Comparison of ENCODE assay signal across 8 mouse cellular contexts in the genomic region with DNA sequence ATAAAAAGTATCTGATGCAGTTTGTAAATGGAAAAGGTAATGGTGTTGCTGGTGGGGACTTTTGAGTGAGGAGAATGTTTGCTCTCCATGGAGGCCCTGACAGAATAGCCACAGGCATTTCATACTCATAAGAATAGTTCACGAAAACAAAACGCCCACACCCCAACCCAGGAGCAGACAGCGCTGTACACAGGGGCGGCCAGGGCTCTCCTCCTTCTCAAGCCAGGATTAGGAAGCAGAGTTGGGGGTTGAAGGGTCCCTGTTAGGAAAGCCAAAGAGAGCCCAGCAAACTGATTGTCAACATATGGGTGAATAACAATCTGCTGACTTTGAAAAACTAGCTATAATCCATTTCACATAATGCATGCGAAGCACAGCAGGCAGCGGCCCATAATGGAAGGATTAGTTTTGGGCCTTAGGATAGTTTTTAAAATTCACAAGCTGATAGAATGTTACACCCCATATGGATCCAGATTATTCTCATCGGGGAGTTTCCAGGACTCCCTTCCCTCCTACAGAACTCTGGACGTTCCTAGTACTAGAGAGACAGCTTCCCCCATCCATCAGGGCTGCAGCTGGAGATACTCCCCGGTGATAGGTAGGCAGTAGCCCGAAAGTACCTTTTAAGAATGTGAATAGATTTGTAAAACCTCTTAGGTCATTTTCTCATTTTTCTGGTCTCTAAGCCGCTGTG. TPM values are rescaled to one million over a fixed set of nuclear protein-coding genes. Genes with fewer than 3 reads are reported as not detected.
DNase-seq lines count a peak whose midpoint lies in the region; ATAC-seq and TF ChIP-seq lines count a peak whose summit lies in the region.

No protein-coding gene starts in this region.

- in situ Hi-C loops in ES-E14 (cut with MboI; ENCODE audit: low sequenced_read_pairs in 2 of 2, unreplicated experiment in 2 of 2) = no loop called here

- TF ChIP-seq CTCF in liver, embryonic 14.5 days (IDR thresholded peaks at IDR 0.05; ENCODE audit: low read depth) = no peak

- peaks cover 15% of the 10 kb centered on the region for H3K4me1 ChIP-seq in heart, embryonic 10.5 days
- H3K4me1 ChIP-seq in ES-E14 (ENCODE audit: control insufficient read depth in 2 of 2, insufficient read depth in 2 of 2, low read length in 2 of 2, poor library complexity in 1 of 2) = peaks cover 0 to 2% of the 10 kb centered on the region in 2 experiments; a peak in 1 of 4 replicates
- peaks cover 4% of the 10 kb centered on the region; the same call in 1 of the 2 replicates for H3K4me1 ChIP-seq in forebrain, embryonic 14.5 days (ENCODE audit: control insufficient read depth, insufficient read depth, low read length)
- peaks cover 33 to 45% of the 10 kb centered on the region in 2 experiments for H3K4me1 ChIP-seq in liver, embryonic 14.5 days (replicated peaks; ENCODE audit: control insufficient read depth in 2 of 2, insufficient read depth in 2 of 2, low read length in 1 of 2)

- intact Hi-C loops in heart, postnatal 14 days (cut with DNase I) = no loop called here

- 43% methylated on average over 11 of the region's 11 CpGs for WGBS in heart, embryonic 10.5 days
- WGBS in forebrain, embryonic 14.5 days = 7% methylated on average over 11 of the region's 11 CpGs
- 60% methylated on average over 11 of the region's 11 CpGs for WGBS in liver, embryonic 14.5 days (ENCODE audit: insufficient replicate concordance)

- DNase-seq in heart, embryonic 10.5 days (ENCODE audit: low spot score) = no peak
- no peak for DNase-seq in heart, postnatal 14 days
- DNase-seq in ES-E14 (ENCODE audit: low read depth, low spot score) (peak; percentile 1), MN1 (ENCODE audit: low spot score) (no peak)
- DNase-seq in forebrain, embryonic 14.5 days (ENCODE audit: low spot score) = no peak
- DNase-seq in liver, embryonic 14.5 days (ENCODE audit: low read depth in 3 of 3, low spot score in 3 of 3) = no peak
- DNase-seq in urinary bladder, adult 18-20 months (ENCODE audit: low spot score in 2 of 2) = no peak
- no peak for DNase-seq in adrenal gland, postnatal 14 days

- peak overlapping the region; percentile 51 for H3K4me2 ChIP-seq in forebrain, embryonic 14.5 days (ENCODE audit: low read length)
- peak overlapping the region; percentile 59 for H3K4me2 ChIP-seq in liver, embryonic 14.5 days (ENCODE audit: low read depth)

- peak; percentile 59 for ATAC-seq in forebrain, embryonic 14.5 days
- ATAC-seq in liver, embryonic 14.5 days (ENCODE audit: insufficient read depth) = no peak

- H3K27ac ChIP-seq in heart, embryonic 10.5 days = peak overlapping the region; percentile 84
- H3K27ac ChIP-seq in ES-E14 (ENCODE audit: insufficient read depth, low read depth, low read length, poor library complexity, severe bottlenecking) = no peak overlapping the region
- no peak overlapping the region for H3K27ac ChIP-seq in forebrain, embryonic 14.5 days (ENCODE audit: low read depth, low read length)
- no peak overlapping the region; the same call in 1 of the 2 replicates for H3K27ac ChIP-seq in liver, embryonic 14.5 days

- no peak for TF ChIP-seq EP300 in liver, embryonic 14.5 days (IDR thresholded peaks at IDR 0.05; ENCODE audit: low read depth)

- H3K36me3 ChIP-seq in heart, embryonic 10.5 days = no peaks in the 10 kb centered on the region
- H3K36me3 ChIP-seq in ES-E14 (ENCODE audit: control insufficient read depth, insufficient read depth, low read length, poor library complexity, severe bottlenecking) = no peaks in the 10 kb centered on the region
- no peaks in the 10 kb centered on the region for H3K36me3 ChIP-seq in forebrain, embryonic 14.5 days (ENCODE audit: control insufficient read depth, insufficient read depth, low read length)
- H3K36me3 ChIP-seq in liver, embryonic 14.5 days (replicated peaks; ENCODE audit: control insufficient read depth, insufficient read depth, low read depth) = no peaks in the 10 kb centered on the region

- no peaks in the 10 kb centered on the region for H3K9me3 ChIP-seq in heart, embryonic 10.5 days
- H3K9me3 ChIP-seq in ES-E14 (ENCODE audit: control insufficient read depth, insufficient read depth, low read depth, low read length) = no peaks in the 10 kb centered on the region
- H3K9me3 ChIP-seq in forebrain, embryonic 14.5 days (replicated peaks; ENCODE audit: control insufficient read depth, low read length) = no peaks in the 10 kb centered on the region
- no peaks in the 10 kb centered on the region for H3K9me3 ChIP-seq in liver, embryonic 14.5 days (ENCODE audit: control insufficient read depth, low read length)

- H3K27me3 ChIP-seq in heart, embryonic 10.5 days (ENCODE audit: insufficient read depth, poor library complexity, severe bottlenecking) = no peaks in the 10 kb centered on the region
- H3K27me3 ChIP-seq in forebrain, embryonic 14.5 days (replicated peaks; ENCODE audit: control insufficient read depth, insufficient read depth, low read length) = no peaks in the 10 kb centered on the region
- H3K27me3 ChIP-seq in liver, embryonic 14.5 days (ENCODE audit: control insufficient read depth, insufficient read depth, low read length) = no peaks in the 10 kb centered on the region

- no peak overlapping the region for H3K9ac ChIP-seq in ES-E14 (ENCODE audit: insufficient read depth, low read depth, low read length, poor library complexity, severe bottlenecking)
- peak overlapping the region; percentile 35; the same call in 1 of the 2 replicates for H3K9ac ChIP-seq in forebrain, embryonic 14.5 days (ENCODE audit: low read length)
- H3K9ac ChIP-seq in liver, embryonic 14.5 days (replicated peaks) = peak overlapping the region; percentile 29; the same call in 1 of the 2 replicates

- H3K4me3 ChIP-seq in heart, embryonic 10.5 days = peak overlapping the region; percentile 52
- no peak overlapping the region for H3K4me3 ChIP-seq in ES-E14 (ENCODE audit: insufficient read depth in 1 of 2, low read depth in 1 of 2, low read length in 2 of 2, poor library complexity in 1 of 2, severe bottlenecking in 1 of 2)
- peak overlapping the region; percentile 23 for H3K4me3 ChIP-seq in forebrain, embryonic 14.5 days (ENCODE audit: low read depth, low read length)
- H3K4me3 ChIP-seq in liver, embryonic 14.5 days (ENCODE audit: insufficient read depth in 1 of 2, low read depth in 2 of 2, low read length in 2 of 2) = no peak overlapping the region; a peak in 1 of 4 replicates

TF ChIP-seq in ES-E14, 5 proteins besides CTCF, POLR2A, EP300 and RAD21:
- TF ChIP-seq MAFK (IDR thresholded peaks at IDR 0.05; ENCODE audit: insufficient read depth, low read depth, low read length) = no peak
- TF ChIP-seq HCFC1 (IDR thresholded peaks at IDR 0.05; ENCODE audit: borderline replicate concordance, insufficient read depth, low read length) = no peak
- no peak for TF ChIP-seq ZNF384 (IDR thresholded peaks at IDR 0.05; ENCODE audit: low read depth, low read length)
- no peak for TF ChIP-seq CHD2 (IDR thresholded peaks at IDR 0.05; ENCODE audit: low read depth, low read length)
- TF ChIP-seq ZC3H11A (IDR thresholded peaks at IDR 0.05; ENCODE audit: borderline replicate concordance, low read depth, low read length) = no peak

RNA-seq across cellular contexts. Expression of gene Kif2a, which starts 50.6 kb away (rescaled TPM):
- polyA plus RNA-seq in heart, embryonic 10.5 days (2016; fragmentation: Nextera tagmentation; extraction: Ambion mirVana) = 10.8 and 15.0 TPM in 2 replicates
- 10 to 100 TPM; 26.8 to 36.5 TPM for total RNA-seq in heart, postnatal 14 days (2021)
- total RNA-seq in ES-E14 (2012; rRNA removed) = 19.1 and 21.9 TPM in 2 replicates
- polyA plus RNA-seq in forebrain, embryonic 14.5 days (2014; fragmentation: Nextera tagmentation; extraction: Ambion mirVana) = 31.6 and 33.3 TPM in 2 replicates
- polyA plus RNA-seq in liver, embryonic 14.5 days (2012; rRNA removed) = 6.6 and 16.2 TPM in 2 replicates
- polyA plus RNA-seq in liver, embryonic 14.5 days (2014; fragmentation: Nextera tagmentation; extraction: Ambion mirVana) = 19.2 and 25.2 TPM in 2 replicates
- 38.1 and 47.7 TPM in 2 replicates for total RNA-seq in adrenal gland, postnatal 14 days (2021)

Comparison
In these comparisons a context has a peak if more than half of its experiments do, and no peak if none do; other contexts are left out.
1. H3K4me3 ChIP-seq: peak in heart, embryonic 10.5 days (single experiment) and forebrain, embryonic 14.5 days (single experiment); none in ES-E14 (0 of 2) and liver, embryonic 14.5 days (0 of 2).